In the genomic region with DNA sequence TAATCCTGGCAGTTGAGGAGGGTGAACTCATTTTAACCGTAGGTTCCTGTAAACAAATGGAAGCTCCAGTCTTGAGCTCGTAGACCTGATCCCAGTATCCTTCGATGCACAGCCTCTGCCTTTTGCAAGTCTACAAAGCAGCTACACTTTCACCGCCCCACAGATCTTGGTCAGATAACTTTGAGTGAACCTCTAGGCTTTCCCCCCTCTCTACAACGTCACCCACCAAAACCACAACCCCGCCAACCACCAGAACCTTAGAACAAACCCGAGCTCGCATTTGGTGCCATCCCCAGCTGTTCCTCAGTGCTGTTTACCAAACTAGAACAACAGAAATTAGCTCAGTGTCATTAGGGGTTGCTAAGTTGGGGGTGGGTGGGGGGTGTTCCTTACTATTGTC, we compare ENCODE assay signal across 9 mouse cellular contexts. TPM values are rescaled to one million over a fixed set of nuclear protein-coding genes. Genes with fewer than 3 reads are reported as not detected.
A peak's percentile ranks its signal among the peaks of the same experiment; 100 is the strongest.
DNase-seq lines count a peak whose midpoint lies in the region; ATAC-seq and TF ChIP-seq lines count a peak whose summit lies in the region.
"Had no signal": no experiment of that assay in that cellular context is flagged by ENCODE, and none has a peak within 500 bp of the region (broad histone marks: within the 10 kb centered on the region; RNA-seq: fewer than 3 reads in every experiment).

No protein-coding gene starts in this region.

- peaks cover 3 to 6% of the 10 kb centered on the region in 2 experiments for H3K4me1 ChIP-seq in heart, embryonic 14.5 days (ENCODE audit: control insufficient read depth in 2 of 2, insufficient read depth in 2 of 2, low read length in 2 of 2)
- H3K4me1 ChIP-seq in heart, embryonic 11.5 days (ENCODE audit: control insufficient read depth, insufficient read depth, low read length) = no peaks in the 10 kb centered on the region
- no peaks in the 10 kb centered on the region for H3K4me1 ChIP-seq in cortical plate, adult 2 months (ENCODE audit: control insufficient read depth, insufficient read depth, low read length)
- H3K4me1 ChIP-seq: midbrain, embryonic 15.5 days had no signal

- TF ChIP-seq CTCF in cortical plate, adult 2 months (IDR thresholded peaks at IDR 0.05; ENCODE audit: extremely low read depth, insufficient read depth, low read length) = no peak

- no peaks in the 10 kb centered on the region for H3K9me3 ChIP-seq in heart, embryonic 14.5 days (ENCODE audit: control insufficient read depth, low read length)
- H3K9me3 ChIP-seq in heart, embryonic 11.5 days (replicated peaks; ENCODE audit: control insufficient read depth, low read length) = no peaks in the 10 kb centered on the region
- H3K9me3 ChIP-seq: midbrain, embryonic 15.5 days had no signal

- 0 out of 2 replicates have a peak overlapping the region, but pooled peaks have one; percentile 21 for H3K4me2 ChIP-seq in heart, embryonic 14.5 days (ENCODE audit: low read length)
- H3K4me2 ChIP-seq in heart, embryonic 11.5 days = no peak overlapping the region
- H3K4me2 ChIP-seq: midbrain, embryonic 15.5 days had no signal

- no peak for TF ChIP-seq POLR2A in cortical plate, adult 2 months (IDR thresholded peaks at IDR 0.05; ENCODE audit: extremely low read depth, insufficient read depth, low read length)

- 80% methylated on average over 8 of the region's 8 CpGs for WGBS in heart, embryonic 14.5 days
- 85% methylated on average over 8 of the region's 8 CpGs for WGBS in heart, embryonic 11.5 days (ENCODE audit: insufficient replicate concordance)
- 36% methylated on average over 8 of the region's 8 CpGs for WGBS in macrophage (ENCODE audit: missing documents)

- no peaks in the 10 kb centered on the region for H3K36me3 ChIP-seq in heart, embryonic 14.5 days (ENCODE audit: control insufficient read depth, insufficient read depth, low read length)
- H3K36me3 ChIP-seq in heart, embryonic 11.5 days (ENCODE audit: control insufficient read depth, insufficient read depth, low read length) = no peaks in the 10 kb centered on the region
- no peaks in the 10 kb centered on the region for H3K36me3 ChIP-seq in macrophage (ENCODE audit: inconsistent target)
- H3K36me3 ChIP-seq: midbrain, embryonic 15.5 days had no signal

- no peak overlapping the region for H3K9ac ChIP-seq in heart, embryonic 14.5 days (ENCODE audit: low read length)
- no peak overlapping the region for H3K9ac ChIP-seq in heart, embryonic 11.5 days (ENCODE audit: low read depth, low read length)
- H3K9ac ChIP-seq: midbrain, embryonic 15.5 days had no signal

- DNase-seq in 416B (ENCODE audit: low read depth) = peak; percentile 65
- DNase-seq in urinary bladder, adult 2 months (ENCODE audit: low spot score) = no peak
- DNase-seq in urinary bladder, postnatal 4 days (ENCODE audit: low spot score in 2 of 2) = no peak
- no peak for DNase-seq in layer of hippocampus, adult 9-11 months

- H3K27ac ChIP-seq in heart, embryonic 14.5 days (replicated peaks in 1 of 2; ENCODE audit: control insufficient read depth in 1 of 2, insufficient read depth in 1 of 2, low read depth in 2 of 2, low read length in 2 of 2) = peak overlapping the region; percentile 49 to 55
- no peak overlapping the region for H3K27ac ChIP-seq in heart, embryonic 11.5 days (ENCODE audit: low read depth, low read length)
- 0 out of 2 replicates have a peak overlapping the region, but pooled peaks have one; percentile 28 for H3K27ac ChIP-seq in cortical plate, adult 2 months (ENCODE audit: insufficient read depth, low read length)
- peak overlapping the region; percentile 85 for H3K27ac ChIP-seq in macrophage
- H3K27ac ChIP-seq: midbrain, embryonic 15.5 days had no signal

- no peak overlapping the region for H3K4me3 ChIP-seq in heart, embryonic 14.5 days (ENCODE audit: control insufficient read depth in 1 of 2, insufficient read depth in 1 of 2, low read depth in 1 of 2, low read length in 2 of 2)
- H3K4me3 ChIP-seq in heart, embryonic 11.5 days (ENCODE audit: low read depth, low read length) = no peak overlapping the region
- no peak overlapping the region for H3K4me3 ChIP-seq in cortical plate, adult 2 months (ENCODE audit: insufficient read depth, low read length)
- H3K4me3 ChIP-seq in macrophage (ENCODE audit: inconsistent target) = no peak overlapping the region
- H3K4me3 ChIP-seq: midbrain, embryonic 15.5 days had no signal

- no peaks in the 10 kb centered on the region for H3K79me2 ChIP-seq in macrophage (ENCODE audit: inconsistent target)

- no peak for ATAC-seq in heart, embryonic 14.5 days (ENCODE audit: insufficient number of reproducible peaks, insufficient read depth, low FRiP score, low read depth)
- ATAC-seq in heart, embryonic 11.5 days (replicated peaks; ENCODE audit: insufficient number of reproducible peaks, low FRiP score, low TSS enrichment) = no peak
- ATAC-seq: midbrain, embryonic 15.5 days had no signal

- no peaks in the 10 kb centered on the region for H3K27me3 ChIP-seq in heart, embryonic 14.5 days (ENCODE audit: control insufficient read depth, insufficient read depth, low read length)
- H3K27me3 ChIP-seq in heart, embryonic 11.5 days (ENCODE audit: control insufficient read depth, insufficient read depth, low read length) = no peaks in the 10 kb centered on the region
- H3K27me3 ChIP-seq: midbrain, embryonic 15.5 days had no signal

RNA-seq across cellular contexts. Expression of a gene that starts 37.1 kb away (rescaled TPM):
- polyA plus RNA-seq in heart, embryonic 14.5 days (2014; fragmentation: Nextera tagmentation; extraction: Ambion mirVana) = 7.8 and 11.8 TPM in 2 replicates
- 11.2 and 13.1 TPM in 2 replicates for polyA plus RNA-seq in heart, embryonic 11.5 days (2014; fragmentation: Nextera tagmentation; extraction: Ambion mirVana)
- polyA plus RNA-seq in cortical plate, adult 2 months (2012; rRNA removed) = 5.7 and 6.1 TPM in 2 replicates
- total RNA-seq in macrophage (2018; cell fraction: chromatin; rRNA removed) = 100 to 1,000 TPM in 22 of 26 experiments, 10 to 100 TPM in 4; 49.6 to 586 (median 135) TPM
- 100 to 1,000 TPM in 6 of 26 experiments, 10 to 100 TPM in 20; 20.7 to 221 (median 85.7) TPM for total RNA-seq in macrophage (2018; cell fraction: cytosol; rRNA removed)
- 100 to 1,000 TPM in 23 of 26 experiments, 10 to 100 TPM in 3; 76.3 to 456 (median 155) TPM for total RNA-seq in macrophage (2018; cell fraction: nucleus; rRNA removed)
- polyA plus RNA-seq in macrophage (2018) = 36.8 to 60.6 TPM (median 36.9 TPM) in 3 replicates
- polyA plus RNA-seq in urinary bladder, adult 2 months (2012; rRNA removed) = 6.8 and 8.9 TPM in 2 replicates
